Mouse (Mus musculus) CH12.LX (cell line): ENCODE measurements around the gene Ergic1.

Experiments used
- CHD1 ChIP-seq: IDR thresholded peaks from 2 replicates; pipeline ENCODE4 v1.6.1; 2012; ENCODE audit warnings: low read depth, low read length, improper control_type of control experiment, inconsistent platforms
- CTCF ChIP-seq, 2 experiments: IDR thresholded peaks in 1 of 2; conservative IDR thresholded peaks in 1 of 2; 2 replicates each; pipeline ENCODE4 v1.5.1; 2011 to 2012; ENCODE audit warnings: low read depth in 2 of 2, low read length in 2 of 2, improper control_type of control experiment in 1 of 2, inconsistent platforms in 1 of 2, mild to moderate bottlenecking in 1 of 2, moderate library complexity in 1 of 2
- JUND ChIP-seq: conservative IDR thresholded peaks from 2 replicates; pipeline ENCODE4 v1.6.1; 2011; ENCODE audit warnings: low read depth, low read length, improper control_type of control experiment
- POLR2A ChIP-seq: IDR thresholded peaks from 2 replicates; pipeline ENCODE4 v1.6.1; 2011; ENCODE audit warnings: low read depth, mild to moderate bottlenecking, improper control_type of control experiment, low read length

- TF ChIP-seq CTCF (conservative IDR thresholded peaks at IDR 0.05 in 1 of 2, IDR thresholded peaks at IDR 0.05 in 1 of 2; ENCODE audit: low read depth in 2 of 2, low read length in 2 of 2) (no peak), POLR2A (no peak), JUND (no peak), CHD1 (no peak)
Observed at GRCm38 (mm10) chr17:26578162-26578561, 16.9 kb downstream of the Ergic1 start.
